Mouse (Mus musculus) CH12.LX (cell line): ENCODE measurements around the gene Synpo2.

Experiments
- CHD1 ChIP-seq: IDR thresholded peaks from 2 replicates; pipeline ENCODE4 v1.6.1; 2012; ENCODE audit warnings: low read depth, low read length, improper control_type of control experiment, inconsistent platforms
- CTCF ChIP-seq, 2 experiments: IDR thresholded peaks in 1 of 2; conservative IDR thresholded peaks in 1 of 2; 2 replicates each; pipeline ENCODE4 v1.5.1; 2011 to 2012; ENCODE audit warnings: low read depth in 2 of 2, low read length in 2 of 2, improper control_type of control experiment in 1 of 2, inconsistent platforms in 1 of 2, mild to moderate bottlenecking in 1 of 2, moderate library complexity in 1 of 2
- EP300 ChIP-seq: IDR thresholded peaks from 2 replicates; pipeline ENCODE4 v1.6.1; 2011; ENCODE audit warnings: low read length, improper control_type of control experiment
- KAT2A ChIP-seq: IDR thresholded peaks from 2 replicates; pipeline ENCODE4 v1.6.1; 2012; ENCODE audit warnings: low read length, improper control_type of control experiment, inconsistent platforms; ENCODE audit not compliant: insufficient replicate concordance
- MAX ChIP-seq: IDR thresholded peaks from 2 replicates; pipeline ENCODE4 v1.6.1; 2011; ENCODE audit warnings: low read length, improper control_type of control experiment
- MYC ChIP-seq: IDR thresholded peaks from 2 replicates; pipeline ENCODE4 v1.6.1; 2011; ENCODE audit warnings: low read depth, mild to moderate bottlenecking, improper control_type of control experiment, low read length
- POLR2A ChIP-seq: IDR thresholded peaks from 2 replicates; pipeline ENCODE4 v1.6.1; 2011; ENCODE audit warnings: low read depth, mild to moderate bottlenecking, improper control_type of control experiment, low read length
- RAD21 ChIP-seq: IDR thresholded peaks from 2 replicates; pipeline ENCODE4 v1.6.1; 2011; ENCODE audit warnings: low read depth, mild to moderate bottlenecking, low read length, improper control_type of control experiment, moderate library complexity
- USF2 ChIP-seq: conservative IDR thresholded peaks from 2 replicates; pipeline ENCODE4 v1.6.1; 2011; ENCODE audit warnings: low read depth, low read length, improper control_type of control experiment
- ZC3H11A ChIP-seq: IDR thresholded peaks from 2 replicates; pipeline ENCODE4 v1.6.1; 2012; ENCODE audit warnings: low read depth, mild to moderate bottlenecking, inconsistent platforms, low read length, improper control_type of control experiment
- ZNF384 ChIP-seq: IDR thresholded peaks from 2 replicates; pipeline ENCODE4 v1.6.1; 2012; ENCODE audit warnings: low read depth, low read length, improper control_type of control experiment, inconsistent platforms

- TF ChIP-seq CTCF (conservative IDR thresholded peaks at IDR 0.05 in 1 of 2, IDR thresholded peaks at IDR 0.05 in 1 of 2; ENCODE audit: low read depth in 2 of 2, low read length in 2 of 2) (no peak), EP300 (no peak), MAX (no peak), POLR2A (no peak), CHD1 (no peak), MYC (no peak), ZNF384 (no peak), USF2 (no peak), RAD21 (no peak), KAT2A (no peak), ZC3H11A (no peak)
Measured at GRCm38 (mm10) chr3:123141069-123141468, 94.9 kb downstream of the Synpo2 start.
